Mouse (Mus musculus) heart, embryonic 12.5 days (tissue): Measurements from ENCODE around the gene Popdc2. TPM values are rescaled to one million over a fixed set of nuclear protein-coding genes. Genes with fewer than 3 reads are reported as not detected.
A peak's percentile ranks its signal among the peaks of the same experiment; 100 is the strongest.

Source experiments
- ATAC-seq: fragments of 200-750 bp; cut with Nextera tagmentation; 2 replicates; pipeline ENCODE4 v1.8.0; 2017; ENCODE audit warnings: moderate TSS enrichment, moderate library complexity; ENCODE audit not compliant: insufficient number of reproducible peaks, low FRiP score
- H3K27ac ChIP-seq: fragments of 300-500 bp; sonication (generic); 2 replicates; pipeline ENCODE4 v1.5.1; 2016; ENCODE audit warnings: mild to moderate bottlenecking, moderate library complexity; ENCODE audit not compliant: poor library complexity, severe bottlenecking
- H3K27me3 ChIP-seq: fragments of 300-500 bp; sonication (generic); replicated peaks from 2 replicates; pipeline ENCODE4 v1.6.1; 2016; ENCODE audit warnings: mild to moderate bottlenecking, moderate library complexity
- H3K36me3 ChIP-seq: fragments of 300-500 bp; sonication (generic); 2 replicates; pipeline ENCODE4 v1.6.1; 2016; ENCODE audit warnings: mild to moderate bottlenecking, moderate library complexity
- H3K4me1 ChIP-seq: fragments of 300-500 bp; sonication (generic); replicated peaks from 2 replicates; pipeline ENCODE4 v1.6.1; 2016; ENCODE audit warnings: mild to moderate bottlenecking
- H3K4me2 ChIP-seq: fragments of 300-500 bp; sonication (generic); 2 replicates; pipeline ENCODE4 v1.6.1; 2016; ENCODE audit warnings: mild to moderate bottlenecking, moderate library complexity
- H3K4me3 ChIP-seq: fragments of 300-500 bp; sonication (generic); 2 replicates; pipeline ENCODE4 v1.5.1; 2016; ENCODE audit warnings: mild to moderate bottlenecking
- H3K9ac ChIP-seq: fragments of 300-500 bp; sonication (generic); 2 replicates; pipeline ENCODE4 v1.6.1; 2016; ENCODE audit warnings: mild to moderate bottlenecking, moderate library complexity
- H3K9me3 ChIP-seq: fragments of 300-500 bp; sonication (generic); replicated peaks from 2 replicates; pipeline ENCODE4 v1.6.1; 2016; ENCODE audit warnings: mild to moderate bottlenecking, moderate library complexity
- WGBS: fragments of 180-500 bp; shearing (Covaris S2); methylation state at CpG from one replicate; pipeline ENCODE4 v1.1.7; 2016; 5-methylcytosine and 5-hydroxymethylcytosine counted together
- polyA plus RNA-seq: library from polyadenylated mRNA; unstranded; fragments of >200 nt; fragmentation: Nextera tagmentation; extraction: Ambion mirVana; gene quantifications from 2 replicates; pipeline ENCODE4 v1.2.1, GENCODE M21; 2016

Gene Popdc2
- polyA plus RNA-seq, 1 experiment from 2014 or later = 308 TPM

GRCm38 (mm10) chr16:38354185-38354913 is 7.7 kb upstream of the Popdc2 start:
- no peaks in the 10 kb centered on the region for H3K27me3 ChIP-seq
- H3K36me3 ChIP-seq = peaks cover 30% of the 10 kb centered on the region
- 56% methylated on average over 5 of the region's 5 CpGs for WGBS
- no peak overlapping the region for H3K4me2 ChIP-seq
- ATAC-seq = no peak
- no peaks in the 10 kb centered on the region for H3K9me3 ChIP-seq
- no peak overlapping the region for H3K27ac ChIP-seq
- H3K4me3 ChIP-seq = no peak overlapping the region
- H3K4me1 ChIP-seq = peaks cover 45% of the 10 kb centered on the region
- H3K9ac ChIP-seq = no peak overlapping the region

GRCm38 (mm10) chr16:38358256-38358812 is 3.7 kb upstream of the Popdc2 start:
- WGBS = 85% methylated on average over 6 of the region's 6 CpGs
- ATAC-seq = no peak
- no peaks in the 10 kb centered on the region for H3K27me3 ChIP-seq
- H3K4me2 ChIP-seq = no peak overlapping the region
- no peaks in the 10 kb centered on the region for H3K9me3 ChIP-seq
- H3K36me3 ChIP-seq = peaks cover 8% of the 10 kb centered on the region
- no peak overlapping the region for H3K4me3 ChIP-seq
- no peak overlapping the region for H3K9ac ChIP-seq
- H3K27ac ChIP-seq = no peak overlapping the region
- peaks cover 47% of the 10 kb centered on the region for H3K4me1 ChIP-seq

GRCm38 (mm10) chr16:38359241-38359640 is 2.8 kb upstream of the Popdc2 start:
- no peak for ATAC-seq
- Histone ChIP-seq H3K4me1 (peaks cover 42% of the 10 kb centered on the region), H3K4me3 (no peak overlapping the region), H3K36me3 (peaks cover 3% of the 10 kb centered on the region), H3K4me2 (no peak overlapping the region), H3K9me3 (no peaks in the 10 kb centered on the region), H3K27ac (0 out of 2 replicates have a peak overlapping the region, but pooled peaks have one; percentile 24), H3K27me3 (no peaks in the 10 kb centered on the region), H3K9ac (no peak overlapping the region)
- WGBS = 77% methylated on average over 2 of the region's 2 CpGs

GRCm38 (mm10) chr16:38359857-38360256 is 2.2 kb upstream of the Popdc2 start:
- no peak for ATAC-seq
- 45% methylated on average over 3 of the region's 3 CpGs for WGBS
- H3K9me3 ChIP-seq = no peaks in the 10 kb centered on the region
- peaks cover 3% of the 10 kb centered on the region for H3K36me3 ChIP-seq
- H3K27ac ChIP-seq = peak overlapping the region; percentile 100; the same call in 1 of the 2 replicates
- H3K27me3 ChIP-seq = no peaks in the 10 kb centered on the region
- no peak overlapping the region for H3K9ac ChIP-seq
- no peak overlapping the region for H3K4me3 ChIP-seq
- H3K4me2 ChIP-seq = no peak overlapping the region
- H3K4me1 ChIP-seq = peaks cover 38% of the 10 kb centered on the region

DNA sequence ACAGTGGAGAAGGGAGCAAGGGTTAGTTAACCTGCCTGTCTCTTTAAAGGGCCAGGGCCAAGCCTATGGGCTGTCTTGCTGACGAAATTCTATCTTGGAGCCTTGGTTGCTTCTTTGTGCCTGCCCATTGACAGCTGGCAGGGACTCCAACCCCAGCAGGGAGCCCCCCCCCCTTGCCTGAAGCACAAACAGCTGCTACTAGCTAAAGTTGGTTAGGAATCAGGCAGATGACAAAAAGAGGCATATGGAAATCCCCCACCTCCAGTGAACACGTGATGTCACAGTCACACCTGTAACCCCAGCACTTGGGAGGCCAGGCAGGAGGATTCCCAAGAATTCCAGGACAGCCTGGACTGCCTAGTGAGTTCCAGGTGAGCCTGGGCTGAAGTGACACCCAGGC is 1.7 kb upstream of the Popdc2 start:
- H3K4me2 ChIP-seq = 0 out of 2 replicates have a peak overlapping the region, but pooled peaks have one; percentile 11

GRCm38 (mm10) chr16:38362493-38363255 is 665 bp downstream of the Popdc2 start:
- Histone ChIP-seq H3K9ac (peak overlapping the region; percentile 94), H3K4me1 (peaks cover 37% of the 10 kb centered on the region), H3K36me3 (peaks cover 6% of the 10 kb centered on the region; the same call in 1 of the 2 replicates), H3K4me2 (peak overlapping the region; percentile 83), H3K9me3 (no peaks in the 10 kb centered on the region), H3K4me3 (peak overlapping the region; percentile 66), H3K27ac (peak overlapping the region; percentile 100), H3K27me3 (no peaks in the 10 kb centered on the region)
- 24% methylated on average over 20 of the region's 20 CpGs for WGBS
- ATAC-seq = peak; percentile 57; the same call in 1 of the 2 replicates

More for the DNA sequence above, 1.7 kb upstream of the Popdc2 start:
- Histone ChIP-seq H3K9ac (0 out of 2 replicates have a peak overlapping the region, but pooled peaks have one; percentile 36), H3K4me1 (peaks cover 37% of the 10 kb centered on the region), H3K27ac (peak overlapping the region; percentile 100; the same call in 1 of the 2 replicates), H3K4me3 (no peak overlapping the region), H3K9me3 (no peaks in the 10 kb centered on the region), H3K36me3 (peaks cover 5% of the 10 kb centered on the region), H3K27me3 (no peaks in the 10 kb centered on the region)
- 39% methylated on average over 2 of the region's 2 CpGs for WGBS
- no peak for ATAC-seq

DNA sequence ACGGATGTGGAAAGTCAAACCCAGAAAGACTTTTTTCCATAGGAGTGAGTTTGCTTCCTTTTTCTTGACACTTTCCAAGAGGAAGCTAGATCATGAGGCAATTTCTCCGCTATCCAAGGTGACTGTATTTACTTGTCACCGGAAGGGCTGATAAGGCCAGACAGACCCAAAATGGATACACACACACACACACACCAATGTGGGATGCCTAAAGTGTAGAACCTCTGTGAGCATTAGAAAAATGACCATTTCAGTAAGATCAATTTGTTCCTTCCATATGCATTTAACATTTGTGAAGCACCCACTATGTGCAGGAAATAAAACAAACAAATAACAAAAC is 1.2 kb downstream of the Popdc2 start:
- H3K9ac ChIP-seq = peak overlapping the region; percentile 94
- peak overlapping the region; percentile 83 for H3K4me2 ChIP-seq
- WGBS = 7% methylated on average over 3 of the region's 3 CpGs

GRCm38 (mm10) chr16:38363657-38364056 is 1.6 kb downstream of the Popdc2 start:
- ATAC-seq = no peak
- Histone ChIP-seq H3K4me3 (peak overlapping the region; percentile 66), H3K27me3 (no peaks in the 10 kb centered on the region), H3K27ac (peak overlapping the region; percentile 100), H3K4me1 (peaks cover 42% of the 10 kb centered on the region), H3K9ac (peak overlapping the region; percentile 94), H3K36me3 (peaks cover 9% of the 10 kb centered on the region), H3K9me3 (no peaks in the 10 kb centered on the region), H3K4me2 (peak overlapping the region; percentile 83)
- 21% methylated on average over 7 of the region's 7 CpGs for WGBS

More for the DNA sequence above, 1.2 kb downstream of the Popdc2 start:
- Histone ChIP-seq H3K9me3 (no peaks in the 10 kb centered on the region), H3K27ac (peak overlapping the region; percentile 100), H3K4me1 (peaks cover 38% of the 10 kb centered on the region), H3K4me3 (peak overlapping the region; percentile 66), H3K27me3 (no peaks in the 10 kb centered on the region), H3K36me3 (peaks cover 6% of the 10 kb centered on the region)
- ATAC-seq = 0 out of 2 replicates have a peak, but pooled peaks have one; percentile 1

DNA sequence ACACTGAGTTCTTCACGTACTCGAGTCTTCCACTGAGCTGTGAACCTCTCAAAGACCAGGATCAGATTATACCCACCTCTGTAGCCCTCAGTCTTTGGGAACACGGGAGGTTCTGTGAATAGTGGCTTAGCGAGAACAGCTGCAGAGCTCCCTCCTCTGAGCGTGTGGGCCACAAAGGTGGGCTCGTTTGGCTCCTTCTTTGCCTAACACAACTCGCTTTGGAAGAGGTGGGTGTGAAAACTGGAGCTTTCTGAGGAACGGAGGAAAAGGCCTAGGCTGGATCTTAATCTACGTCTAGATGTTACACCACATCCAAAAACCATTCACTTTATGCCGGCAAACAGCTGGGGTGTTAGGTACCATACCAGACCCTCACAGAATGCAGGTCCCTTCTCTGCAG is 3.4 kb downstream of the Popdc2 start:
- H3K4me1 ChIP-seq = peaks cover 46% of the 10 kb centered on the region
- H3K9ac ChIP-seq = peak overlapping the region; percentile 94

GRCm38 (mm10) chr16:38366231-38366630 is 4.2 kb downstream of the Popdc2 start:
- Histone ChIP-seq H3K9me3 (no peaks in the 10 kb centered on the region), H3K4me2 (peak overlapping the region; percentile 83), H3K27ac (peak overlapping the region; percentile 100; the same call in 1 of the 2 replicates), H3K36me3 (peaks cover 33% of the 10 kb centered on the region), H3K27me3 (no peaks in the 10 kb centered on the region), H3K4me1 (peaks cover 46% of the 10 kb centered on the region), H3K4me3 (peak overlapping the region; percentile 66), H3K9ac (peak overlapping the region; percentile 94)
- WGBS = 43% methylated on average over 4 of the region's 4 CpGs
- ATAC-seq = no peak

More for the DNA sequence above, 3.4 kb downstream of the Popdc2 start:
- WGBS = 46% methylated on average over 10 of the region's 10 CpGs
- H3K27me3 ChIP-seq = no peaks in the 10 kb centered on the region
- no peaks in the 10 kb centered on the region for H3K9me3 ChIP-seq
- ATAC-seq = no peak
- peak overlapping the region; percentile 100 for H3K27ac ChIP-seq
- peak overlapping the region; percentile 83 for H3K4me2 ChIP-seq
- H3K4me3 ChIP-seq = peak overlapping the region; percentile 66
- H3K36me3 ChIP-seq = peaks cover 25% of the 10 kb centered on the region

DNA sequence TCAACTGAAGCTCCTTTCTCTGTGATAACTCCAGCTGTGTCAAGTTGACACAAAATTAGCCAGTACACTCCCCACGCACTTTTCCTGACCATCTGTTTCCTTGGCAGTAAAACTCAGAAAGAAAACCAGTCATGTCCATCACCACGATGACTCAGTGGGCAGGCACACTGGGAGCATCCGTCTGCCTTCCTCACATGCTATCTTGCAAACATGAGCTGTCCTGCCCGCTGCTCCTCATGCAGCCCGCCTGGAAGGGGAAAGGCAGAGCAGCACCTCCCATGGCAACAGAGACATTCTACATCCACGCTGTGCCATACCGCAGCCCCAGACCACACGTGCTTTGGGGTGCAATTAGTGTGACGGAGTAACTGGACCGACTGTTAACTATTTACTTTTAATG is 6.3 kb downstream of the Popdc2 start:
- 35% methylated on average over 10 of the region's 10 CpGs for WGBS
- Histone ChIP-seq H3K27ac (no peak overlapping the region), H3K4me2 (peak overlapping the region; percentile 55), H3K36me3 (peaks cover 50% of the 10 kb centered on the region), H3K9me3 (no peaks in the 10 kb centered on the region), H3K4me3 (peak overlapping the region; percentile 26; the same call in 1 of the 2 replicates), H3K4me1 (peaks cover 49% of the 10 kb centered on the region), H3K27me3 (no peaks in the 10 kb centered on the region), H3K9ac (peak overlapping the region; percentile 39; the same call in 1 of the 2 replicates)
- ATAC-seq = no peak
